Mouse (Mus musculus) heart, adult 11 months (tissue): Measurements from ENCODE around the gene Fadd.

Source experiments
- DNase-seq: peaks from one replicate; pipeline ENCODE4 v3.0.0; 2022

The Fadd gene

GRCm38 (mm10) chr7:144527723-144528221, 54.5 kb downstream of the Fadd start:
- DNase-seq = peak; percentile 90
